Mouse (Mus musculus): Measurements from ENCODE around the gene Ar.

DNA sequence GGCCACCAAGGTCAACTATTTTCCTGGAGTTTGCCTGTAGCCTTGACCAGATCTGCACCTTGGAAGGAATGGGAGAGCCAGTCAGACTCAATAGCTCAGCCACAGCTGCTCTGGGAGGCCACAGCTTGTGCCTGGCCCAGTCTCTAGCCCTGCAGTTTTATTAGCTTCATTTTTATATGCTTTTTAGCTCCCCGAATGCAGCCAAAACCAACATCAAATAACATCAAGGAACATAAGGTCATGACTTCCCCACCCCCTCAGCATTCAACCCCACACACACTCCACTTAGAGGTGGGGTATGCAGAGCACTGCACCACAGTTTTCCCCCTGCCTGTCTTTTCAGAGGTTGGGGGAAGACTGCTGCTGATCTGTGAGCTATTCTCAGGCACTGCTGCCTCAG is 198.9 kb downstream of the Ar start:
- no peak for TF ChIP-seq CTCF (IDR thresholded peaks at IDR 0.05; ENCODE audit: borderline replicate concordance, insufficient read depth, low read depth, low read length)
- TF ChIP-seq POLR2A (IDR thresholded peaks at IDR 0.05; ENCODE audit: borderline replicate concordance, insufficient read depth, low read length) = no peak
